ENCODE assay signal across 19 mouse cellular contexts in genomic region chr1:74314796-74315195, GRCm38 (mm10). TPM values are rescaled to one million over a fixed set of nuclear protein-coding genes. Genes with fewer than 3 reads are reported as not detected.
"Had no signal": no experiment of that assay in that cellular context is flagged by ENCODE, and none has a peak within 500 bp of the region (broad histone marks: within the 10 kb centered on the region; RNA-seq: fewer than 3 reads in every experiment).

No protein-coding gene starts in this region.

- DNase-seq: lung, adult 2 months; lung, postnatal 14 days; lung, postnatal 36 days; right cerebral cortex, postnatal 14 days; thymus, adult 18-20 months; thymus, postnatal 14 days; thymus, postnatal 36 days had no signal

- H3K9ac ChIP-seq: lung, embryonic 15.5 days; midbrain, embryonic 13.5 days; midbrain, embryonic 15.5 days; neural tube, embryonic 12.5 days had no signal

- H3K4me1 ChIP-seq: lung, embryonic 15.5 days; midbrain, embryonic 13.5 days; midbrain, embryonic 15.5 days had no signal

- H3K4me3 ChIP-seq: lung, embryonic 15.5 days; megakaryocyte, embryonic 14.5 days; midbrain, embryonic 13.5 days; midbrain, embryonic 15.5 days; neural tube, embryonic 12.5 days had no signal

- H3K27me3 ChIP-seq: lung, embryonic 15.5 days; midbrain, embryonic 13.5 days; midbrain, embryonic 15.5 days; neural tube, embryonic 12.5 days had no signal

- H3K27ac ChIP-seq: lung, embryonic 15.5 days; macrophage; midbrain, embryonic 13.5 days; midbrain, embryonic 15.5 days; neural tube, embryonic 12.5 days had no signal

- H3K36me3 ChIP-seq: lung, embryonic 15.5 days; midbrain, embryonic 13.5 days; midbrain, embryonic 15.5 days; neural tube, embryonic 12.5 days had no signal

RNA-seq across cellular contexts. Expression of gene Gpbar1, which starts 36.4 kb away (rescaled TPM):
- total RNA-seq: megakaryocyte progenitor cell, adult 5-6 weeks; midbrain, postnatal 0 days; monocyte, adult 5-6 weeks had no signal
- polyA plus RNA-seq: macrophage; midbrain, embryonic 11.5 days; midbrain, postnatal 0 days; neural tube, embryonic 12.5 days; neural tube, embryonic 14.5 days had no signal

RNA-seq across cellular contexts. Expression of gene Catip, which starts 47.1 kb away (rescaled TPM):
- total RNA-seq: neutrophil, adult 5-6 weeks had no signal
